Comparison of ENCODE assay signal across 1 mouse cellular context in the genomic region with DNA sequence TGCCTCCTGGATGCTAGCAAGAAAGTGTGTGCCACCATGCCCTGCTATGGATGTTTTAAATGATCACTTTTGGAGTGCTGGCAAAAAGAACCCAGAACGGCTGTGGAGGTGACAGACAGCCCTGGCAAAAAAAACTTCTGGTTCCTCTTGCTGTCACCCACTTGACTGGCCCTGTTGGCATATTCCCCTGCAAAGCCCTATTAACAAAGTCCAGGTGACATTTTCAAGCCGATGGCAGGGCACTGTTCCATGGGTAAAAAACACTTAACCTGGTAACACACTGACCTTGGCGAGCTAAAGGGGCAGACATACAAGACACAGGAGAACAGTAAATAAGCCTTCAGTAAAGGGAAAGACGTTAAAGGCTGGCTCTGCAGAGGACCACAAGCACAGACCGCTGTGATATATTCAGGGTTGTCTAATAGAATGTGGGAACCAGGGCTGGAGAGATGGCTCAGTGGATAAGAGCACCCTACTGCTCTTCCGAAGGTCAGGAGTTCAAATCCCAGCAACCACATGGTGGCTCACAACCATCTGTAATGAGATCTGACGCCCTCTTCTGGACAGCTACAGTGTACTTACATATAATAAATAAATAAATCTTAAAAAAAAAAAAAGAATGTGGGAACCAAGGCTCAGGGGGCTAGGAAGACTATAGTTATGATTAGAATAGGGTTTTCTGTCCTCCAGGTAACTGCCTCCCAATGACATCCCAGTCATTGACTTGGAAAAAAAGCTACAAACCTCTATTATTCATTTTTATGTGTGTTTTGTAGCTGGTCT.
TF ChIP-seq lines count a peak whose summit lies in the region.

No protein-coding gene starts in this region.

TF ChIP-seq in MEL, 35 proteins besides CTCF, POLR2A, EP300 and RAD21 (continued from another document):
- 0 out of 2 replicates have a peak, but pooled peaks have one; percentile 28 for TF ChIP-seq TBP (IDR thresholded peaks at IDR 0.05; ENCODE audit: low read depth, low read length)
TF ChIP-seq in MEL: peak in this region for 2.
